Mouse (Mus musculus) liver, embryonic 14.5 days (tissue): ENCODE results near the gene Ube3a.
A peak's percentile ranks its signal among the peaks of the same experiment; 100 is the strongest.

Experiments used
- CTCF ChIP-seq: IDR thresholded peaks from 2 replicates; pipeline ENCODE4 v1.5.1; 2016; ENCODE audit warnings: antibody characterized with exemption, low read depth, control low read depth
- EP300 ChIP-seq: IDR thresholded peaks from 2 replicates; pipeline ENCODE4 v1.6.1; 2016; ENCODE audit warnings: antibody characterized with exemption, low read depth

DNA sequence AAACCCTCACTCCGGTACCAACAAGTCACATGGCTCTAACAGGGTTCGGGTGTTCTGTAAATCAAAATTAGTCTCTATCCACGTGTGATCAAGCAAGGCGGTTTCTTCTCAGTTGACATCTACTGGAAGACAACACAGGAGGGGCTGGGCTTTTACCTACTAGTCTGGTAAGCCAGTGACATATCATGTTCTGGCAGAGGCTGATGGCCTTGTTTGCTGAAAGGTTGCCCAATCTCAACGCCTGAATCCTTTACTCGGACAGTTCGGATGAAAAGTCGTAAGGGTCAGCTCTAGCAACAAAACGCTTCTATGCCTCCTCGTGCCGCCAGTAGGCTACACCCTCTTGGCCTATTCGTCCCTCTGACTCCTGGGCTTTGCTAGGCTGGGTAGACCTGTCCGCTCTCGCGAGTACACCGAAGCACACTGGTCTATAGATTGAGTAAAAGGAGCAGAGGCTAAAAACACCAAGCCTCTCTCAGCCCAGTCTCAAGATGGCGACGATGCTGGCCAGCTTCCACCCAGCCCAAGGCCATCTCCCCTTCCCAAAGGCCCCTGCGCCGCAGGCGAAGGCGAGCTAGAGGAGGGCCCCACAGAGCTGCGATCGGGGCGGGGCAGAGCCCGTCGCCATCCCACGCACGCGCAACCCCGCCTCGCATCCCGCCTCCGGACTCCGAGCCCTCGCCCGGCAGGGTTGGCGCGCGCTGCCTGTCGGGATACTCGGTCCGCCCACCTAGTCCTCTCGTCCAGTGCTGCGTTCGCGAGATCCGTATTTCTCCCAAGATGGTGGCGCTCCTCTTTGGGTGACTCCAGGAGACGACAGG is at the start of gene Ube3a:
- TF ChIP-seq CTCF: peak; percentile 43
- no peak for TF ChIP-seq EP300
